Mouse (Mus musculus) embryo, embryonic 11.5 days (tissue): ENCODE data around the gene Olfr918.

Experiments used
- DNase-seq: peaks from one replicate; pipeline ENCODE4 v3.0.0-alpha.2; 2012; ENCODE audit warnings: low read depth, low spot score

Gene Olfr918

GRCm38 (mm10) chr9:38674501-38674900 lies at the start of gene Olfr918:
Gene Olfr918, minus strand, starts transcription at chr9:38674601.
- no peak for DNase-seq

- DNase-seq: no peak
Observed at GRCm38 (mm10) chr9:38724044-38724443, 49.6 kb upstream of the Olfr918 start.

GRCm38 (mm10) chr9:38718927-38719441 lies 44.6 kb upstream of the Olfr918 start:
- no peak for DNase-seq

GRCm38 (mm10) chr9:38718102-38718501 lies 43.7 kb upstream of the Olfr918 start, which contains the start of gene Vwa5a:
Gene Vwa5a, plus strand, starts transcription at chr9:38718268.
- peak; percentile 42 for DNase-seq

- no peak for DNase-seq
Observed at GRCm38 (mm10) chr9:38672887-38673286, 1.5 kb downstream of the Olfr918 start.

GRCm38 (mm10) chr9:38665742-38666141 lies 8.7 kb downstream of the Olfr918 start, which contains the start of gene Olfr917:
Gene Olfr917, minus strand, starts transcription at chr9:38665842.
- no peak for DNase-seq

- DNase-seq: no peak
Observed at GRCm38 (mm10) chr9:38659775-38660174, 14.6 kb downstream of the Olfr918 start, which contains the start of gene Olfr916. Gene Olfr916, minus strand, starts transcription at chr9:38659875.

GRCm38 (mm10) chr9:38632406-38632805 lies 42.0 kb downstream of the Olfr918 start:
- no peak for DNase-seq
